Mouse (Mus musculus) MEL (cell line): Measurements from ENCODE around the gene Dpm1. TPM values are rescaled to one million over a fixed set of nuclear protein-coding genes. Genes with fewer than 3 reads are reported as not detected.

ENCODE experiments used
- DNase-seq: peaks from one replicate; pipeline ENCODE4 v3.0.0; 2011; ENCODE audit warnings: low read depth, low spot score
- H3K27ac ChIP-seq: 2 replicates; pipeline ENCODE4 v1.5.1; 2012; ENCODE audit warnings: low read depth, mild to moderate bottlenecking, control low read depth, low read length, moderate library complexity; ENCODE audit not compliant: control insufficient read depth
- H3K27me3 ChIP-seq, 2 experiments: fragments of 150-350 bp in 1 of 2; sonication (generic) in 1 of 2; 2 replicates each; pipeline ENCODE4 v1.6.1; 2012; ENCODE audit warnings: low read length in 2 of 2, mild to moderate bottlenecking in 2 of 2, improper control_type of control experiment in 1 of 2, moderate library complexity in 1 of 2; ENCODE audit not compliant: insufficient read depth in 2 of 2, control insufficient read depth in 1 of 2
- H3K36me3 ChIP-seq, 2 experiments: 2 replicates each; pipeline ENCODE4 v1.6.1; 2012 to 2014; ENCODE audit warnings: low read length in 2 of 2, improper control_type of control experiment in 1 of 2, inconsistent platforms in 1 of 2, mild to moderate bottlenecking in 1 of 2; ENCODE audit not compliant: insufficient read depth in 2 of 2, control insufficient read depth in 1 of 2
- H3K4me1 ChIP-seq, 2 experiments: fragments of 150-350 bp in 1 of 2; sonication (generic) in 1 of 2; 2 replicates each; pipeline ENCODE4 v1.6.1; 2012; ENCODE audit warnings: low read length in 2 of 2, improper control_type of control experiment in 1 of 2, mild to moderate bottlenecking in 1 of 2; ENCODE audit not compliant: insufficient read depth in 2 of 2, control insufficient read depth in 1 of 2
- H3K4me3 ChIP-seq, 2 experiments: fragments of 150-350 bp in 1 of 2; sonication (generic) in 1 of 2; 2 replicates each; pipeline ENCODE4 v1.5.1; 2012; ENCODE audit warnings: low read depth in 2 of 2, low read length in 2 of 2, mild to moderate bottlenecking in 2 of 2, moderate library complexity in 2 of 2, control low read depth in 1 of 2, improper control_type of control experiment in 1 of 2; ENCODE audit not compliant: control insufficient read depth in 1 of 2, insufficient read depth in 1 of 2
- H3K79me2 ChIP-seq: 2 replicates; pipeline ENCODE4 v1.6.1; 2012; ENCODE audit warnings: mild to moderate bottlenecking, low read length, moderate library complexity; ENCODE audit not compliant: control insufficient read depth, poor library complexity, insufficient read depth
- H3K9ac ChIP-seq: 2 replicates; pipeline ENCODE4 v1.6.1; 2012; ENCODE audit warnings: low read depth, mild to moderate bottlenecking, control low read depth, low read length, moderate library complexity; ENCODE audit not compliant: control insufficient read depth, poor library complexity, severe bottlenecking
- H3K9me3 ChIP-seq: fragments of 150-350 bp; sonication (generic); replicated peaks from 2 replicates; pipeline ENCODE4 v1.6.1; 2012; ENCODE audit warnings: mild to moderate bottlenecking, low read length, improper control_type of control experiment, moderate library complexity; ENCODE audit not compliant: insufficient read depth
- CHD2 ChIP-seq: IDR thresholded peaks from 2 replicates; pipeline ENCODE4 v1.6.1; 2011; ENCODE audit warnings: low read length, improper control_type of control experiment
- CTCF ChIP-seq, 3 experiments: IDR thresholded peaks in 2 of 3; conservative IDR thresholded peaks in 1 of 3; 2 replicates each; pipeline ENCODE4 v1.5.1; 2011 to 2012; ENCODE audit warnings: low read length in 3 of 3, low read depth in 2 of 3, mild to moderate bottlenecking in 2 of 3, improper control_type of control experiment in 1 of 3, inconsistent platforms in 1 of 3, mixed read lengths in 1 of 3, moderate library complexity in 1 of 3; ENCODE audit not compliant: control insufficient read depth in 1 of 3, insufficient read depth in 1 of 3, poor library complexity in 1 of 3, severe bottlenecking in 1 of 3
- ELF1 ChIP-seq: IDR thresholded peaks from 2 replicates; pipeline ENCODE4 v1.6.1; 2014; ENCODE audit warnings: low read depth, mild to moderate bottlenecking, inconsistent platforms, low read length, improper control_type of control experiment, moderate library complexity
- GATA1 ChIP-seq: IDR thresholded peaks from 2 replicates; pipeline ENCODE4 v1.6.1; 2011; ENCODE audit warnings: low read depth, low read length, improper control_type of control experiment
- MAX ChIP-seq: IDR thresholded peaks from 2 replicates; pipeline ENCODE4 v1.6.1; 2011; ENCODE audit warnings: low read length, improper control_type of control experiment
- MXI1 ChIP-seq: IDR thresholded peaks from 2 replicates; pipeline ENCODE4 v1.6.1; 2011; ENCODE audit warnings: mild to moderate bottlenecking, low read depth, low read length, improper control_type of control experiment
- MYC ChIP-seq: IDR thresholded peaks from 2 replicates; pipeline ENCODE4 v1.6.1; 2011; ENCODE audit warnings: low read depth, mild to moderate bottlenecking, low read length, improper control_type of control experiment, moderate library complexity
- NELFE ChIP-seq: IDR thresholded peaks from 2 replicates; pipeline ENCODE4 v1.6.1; 2011; ENCODE audit warnings: low read depth, low read length, improper control_type of control experiment
- POLR2A ChIP-seq, 2 experiments: IDR thresholded peaks; 2 replicates each; pipeline ENCODE4 v1.6.1; 2011 to 2012; ENCODE audit warnings: low read length in 2 of 2, mild to moderate bottlenecking in 2 of 2, control low read depth in 1 of 2, improper control_type of control experiment in 1 of 2, low read depth in 1 of 2, moderate library complexity in 1 of 2; ENCODE audit not compliant: control insufficient read depth in 1 of 2, insufficient read depth in 1 of 2, poor library complexity in 1 of 2
- RAD21 ChIP-seq: IDR thresholded peaks from 2 replicates; pipeline ENCODE4 v1.6.1; 2011; ENCODE audit warnings: mild to moderate bottlenecking, low read depth, low read length, improper control_type of control experiment
- SIN3A ChIP-seq: IDR thresholded peaks from 2 replicates; pipeline ENCODE4 v1.6.1; 2012; ENCODE audit warnings: low read length, improper control_type of control experiment, inconsistent platforms
- SMC3 ChIP-seq: IDR thresholded peaks from 2 replicates; pipeline ENCODE4 v1.6.1; 2011; ENCODE audit warnings: low read depth, low read length, improper control_type of control experiment
- TAL1 ChIP-seq: IDR thresholded peaks from 2 replicates; pipeline ENCODE4 v1.6.1; 2012; ENCODE audit warnings: mild to moderate bottlenecking, inconsistent platforms, low read length, moderate library complexity, mixed read lengths
- USF2 ChIP-seq, 2 experiments: IDR thresholded peaks; 2 replicates each; pipeline ENCODE4 v1.6.1; 2011 to 2012; ENCODE audit warnings: improper control_type of control experiment in 2 of 2, low read length in 2 of 2, borderline replicate concordance in 1 of 2, inconsistent platforms in 1 of 2, low read depth in 1 of 2, mild to moderate bottlenecking in 1 of 2; ENCODE audit not compliant: insufficient read depth in 1 of 2
- ZNF384 ChIP-seq: IDR thresholded peaks from 2 replicates; pipeline ENCODE4 v1.6.1; 2012; ENCODE audit warnings: low read depth, mild to moderate bottlenecking, inconsistent platforms, low read length, improper control_type of control experiment
- polyA plus RNA-seq, 2 experiments: library from polyadenylated mRNA; stranded (reverse) in 1 of 2; unstranded in 1 of 2; fragments of >175 nt in 1 of 2; fragments of >200 nt in 1 of 2; gene quantifications; 2 replicates each; pipeline versions ENCODE4 v1.2.1 to v1.2.4; 2012; ENCODE audit warnings: low replicate concordance in 2 of 2, low read depth in 1 of 2; ENCODE audit not compliant: insufficient read length in 2 of 2, insufficient read depth in 1 of 2, missing spikeins in 1 of 2
- total RNA-seq: library from RNA; depleted of rRNA; stranded (reverse); fragments of 300-350 nt; gene quantifications from 2 replicates; pipeline ENCODE4 v1.2.3, GENCODE M21; 2012

The Dpm1 gene
- total and polyA plus RNA-seq, 3 experiments: 49.0 to 564 (median 63.5) TPM

GRCm38 (mm10) chr2:168213788-168214397 lies 16.5 kb downstream of the Dpm1 start:
- no peak for DNase-seq
- Histone ChIP-seq H3K36me3 (peaks cover 0 to 35% of the 10 kb centered on the region in 2 experiments; a peak in 3 of 4 replicates), H3K79me2 (no peaks in the 10 kb centered on the region), H3K4me3 (no peak overlapping the region), H3K27me3 (no peaks in the 10 kb centered on the region), H3K9ac (no peak overlapping the region), H3K4me1 (no peaks in the 10 kb centered on the region), H3K9me3 (no peaks in the 10 kb centered on the region), H3K27ac (no peak overlapping the region)
- TF ChIP-seq CTCF (IDR thresholded peaks at IDR 0.05 in 2 of 3, conservative IDR thresholded peaks at IDR 0.05 in 1 of 3; ENCODE audit: control insufficient read depth in 1 of 3, insufficient read depth in 1 of 3, low read depth in 2 of 3, low read length in 3 of 3, poor library complexity in 1 of 3, severe bottlenecking in 1 of 3): peak in 2 of 3 experiments; percentile 7 to 11; a peak in 1 of 6 replicates
- TF ChIP-seq MYC: no peak

GRCm38 (mm10) chr2:168207883-168208282 lies 22.5 kb downstream of the Dpm1 start:
- Histone ChIP-seq H3K9ac (peak overlapping the region; percentile 99), H3K9me3 (no peaks in the 10 kb centered on the region), H3K4me3 (no peak overlapping the region), H3K79me2 (peaks cover 35% of the 10 kb centered on the region), H3K4me1 (peaks cover 6 to 16% of the 10 kb centered on the region in 2 experiments), H3K27ac (peak overlapping the region; percentile 54), H3K27me3 (no peaks in the 10 kb centered on the region), H3K36me3 (peaks cover 27 to 38% of the 10 kb centered on the region in 2 experiments)
- TF ChIP-seq ELF1: no peak
- TF ChIP-seq SIN3A: no peak
- TF ChIP-seq POLR2A (IDR thresholded peaks at IDR 0.05; ENCODE audit: control insufficient read depth in 1 of 2, insufficient read depth in 1 of 2, low read depth in 1 of 2, low read length in 2 of 2, poor library complexity in 1 of 2): no peak
- TF ChIP-seq USF2 (IDR thresholded peaks at IDR 0.05; ENCODE audit: borderline replicate concordance in 1 of 2, insufficient read depth in 1 of 2, low read depth in 1 of 2, low read length in 2 of 2): no peak
- no peak for TF ChIP-seq TAL1
- no peak for TF ChIP-seq MAX
- TF ChIP-seq ZNF384: no peak
- no peak for TF ChIP-seq NELFE
- TF ChIP-seq SMC3: no peak
- TF ChIP-seq GATA1: no peak
- TF ChIP-seq RAD21: no peak
- TF ChIP-seq CHD2: no peak
- TF ChIP-seq MXI1: no peak
- TF ChIP-seq MYC: no peak
- DNase-seq: peak; percentile 28
